Mouse (Mus musculus) C2C12 (cell line): ENCODE measurements at regions not wholly inside any gene's neighbourhood (a gene's known extent, or its start where the extent isn't known, plus 50 kb on each side); places are given as distances from the start of the nearest gene placed in this dataset.
A peak's percentile ranks its signal among the peaks of the same experiment; 100 is the strongest.

Experiments used
- H3K27me3 ChIP-seq: one replicate; pipeline ENCODE4 v1.6.1; 2011; ENCODE audit not compliant: control insufficient read depth, insufficient read depth, insufficient read length
- H3K36me3 ChIP-seq: one replicate; pipeline ENCODE4 v1.6.1; 2011; ENCODE audit not compliant: control insufficient read depth, insufficient read depth
- H3K4me3 ChIP-seq: one replicate; pipeline ENCODE4 v1.5.1; 2011; ENCODE audit warnings: mild to moderate bottlenecking, control low read depth; ENCODE audit not compliant: poor library complexity, insufficient read depth, severe bottlenecking
- H3K79me2 ChIP-seq: one replicate; pipeline ENCODE4 v1.6.1; 2011; ENCODE audit not compliant: control insufficient read depth, insufficient read depth
- H3K79me3 ChIP-seq: one replicate; pipeline ENCODE4 v1.6.1; 2011; ENCODE audit warnings: low read depth, control low read depth
- H3ac ChIP-seq: one replicate; pipeline ENCODE3; 2011; ENCODE audit warnings: low read depth; ENCODE audit not compliant: control insufficient read depth, insufficient read length
- CEBPB ChIP-seq: IDR thresholded peaks from one replicate; pipeline ENCODE4 v1.6.1; 2011; ENCODE audit warnings: low read depth, mild to moderate bottlenecking, control low read depth, moderate library complexity
- CTCF ChIP-seq: IDR thresholded peaks from one replicate; pipeline ENCODE4 v1.5.1; 2011; ENCODE audit not compliant: control insufficient read depth, insufficient read depth, insufficient read length
- FOSL1 ChIP-seq: IDR thresholded peaks from one replicate; pipeline ENCODE4 v1.8.0; 2011; ENCODE audit warnings: mild to moderate bottlenecking, low read length; ENCODE audit not compliant: poor library complexity, insufficient read depth, severe bottlenecking
- MAX ChIP-seq: IDR thresholded peaks from one replicate; pipeline ENCODE4 v1.6.1; 2011; ENCODE audit warnings: mild to moderate bottlenecking, control low read depth
- MYOD1 ChIP-seq: IDR thresholded peaks from one replicate; pipeline ENCODE4 v1.6.1; 2011; ENCODE audit warnings: low read depth; ENCODE audit not compliant: control insufficient read depth, insufficient read length
- MYOG ChIP-seq: IDR thresholded peaks from one replicate; pipeline ENCODE4 v1.6.1; 2011; ENCODE audit not compliant: control insufficient read depth, insufficient read length; ENCODE audit errors: extremely low read depth
- USF1 ChIP-seq: IDR thresholded peaks from one replicate; pipeline ENCODE4 v1.6.1; 2011; ENCODE audit warnings: low read depth, mild to moderate bottlenecking, control low read depth, moderate library complexity

DNA sequence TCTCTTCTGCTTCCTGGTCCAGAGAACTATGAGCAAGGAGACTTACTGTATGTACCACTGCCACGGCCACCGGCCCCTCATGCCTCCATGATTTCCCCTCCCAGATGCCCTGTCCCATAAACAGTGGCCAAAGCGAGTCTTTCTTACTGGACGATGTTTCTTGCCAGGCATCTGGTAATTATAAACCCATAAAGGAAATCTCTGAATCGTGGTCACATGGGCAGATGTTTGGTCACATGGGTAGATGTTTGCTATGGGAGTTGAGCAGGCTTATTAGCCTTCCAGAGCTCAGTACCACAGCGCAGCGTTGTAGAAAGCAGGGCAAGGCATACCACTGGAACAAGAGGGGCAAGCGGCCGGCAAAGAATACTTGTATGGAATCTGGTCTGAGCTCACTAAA, 74.8 kb upstream of the Fam13c start:
- H3ac ChIP-seq = no peak overlapping the region
- no peaks in the 10 kb centered on the region for H3K27me3 ChIP-seq
- no peaks in the 10 kb centered on the region for H3K36me3 ChIP-seq
- no peaks in the 10 kb centered on the region for H3K79me3 ChIP-seq
- peak; percentile 54 for TF ChIP-seq USF1
- TF ChIP-seq MAX = no peak
- H3K4me3 ChIP-seq = no peak overlapping the region
- no peaks in the 10 kb centered on the region for H3K79me2 ChIP-seq

- no peaks in the 10 kb centered on the region for H3K79me2 ChIP-seq
- H3K4me3 ChIP-seq = no peak overlapping the region
- no peak for TF ChIP-seq MAX
- H3K79me3 ChIP-seq = no peaks in the 10 kb centered on the region
- no peaks in the 10 kb centered on the region for H3K36me3 ChIP-seq
- no peak overlapping the region for H3ac ChIP-seq
- H3K27me3 ChIP-seq = no peaks in the 10 kb centered on the region
Observed at GRCm38 (mm10) chr10:70367866-70368265, 72.4 kb upstream of the Fam13c start.

DNA sequence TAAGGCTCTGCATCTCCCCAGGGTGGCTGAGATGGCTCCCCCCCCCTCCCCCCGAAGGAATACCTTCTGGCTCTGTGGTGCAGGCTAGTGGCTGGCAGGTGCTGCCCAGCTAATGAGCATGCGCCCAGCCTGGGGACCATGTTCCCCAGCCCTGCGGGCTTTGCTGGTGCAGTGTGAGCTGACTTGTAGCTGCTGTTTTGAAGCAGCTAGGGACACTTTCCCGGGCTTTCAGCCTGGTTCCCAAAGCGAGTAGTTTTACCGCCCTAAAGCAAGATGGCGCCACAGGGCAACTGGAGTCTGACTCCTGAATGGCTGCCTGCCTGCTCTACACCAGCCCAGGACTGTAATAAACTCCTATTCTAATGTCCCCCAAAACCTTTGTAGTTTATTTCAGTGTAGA, 71.6 kb upstream of the Fam13c start:
- TF ChIP-seq USF1 = no peak
- TF ChIP-seq FOSL1 = no peak
- no peak for TF ChIP-seq MAX
- TF ChIP-seq MYOD1 = no peak
- peak; percentile 42 for TF ChIP-seq CTCF
- no peak for TF ChIP-seq CEBPB
- TF ChIP-seq MYOG = no peak
- Histone ChIP-seq H3K27me3 (no peaks in the 10 kb centered on the region), H3K36me3 (no peaks in the 10 kb centered on the region), H3ac (no peak overlapping the region), H3K4me3 (no peak overlapping the region), H3K79me3 (no peaks in the 10 kb centered on the region), H3K79me2 (no peaks in the 10 kb centered on the region)

DNA sequence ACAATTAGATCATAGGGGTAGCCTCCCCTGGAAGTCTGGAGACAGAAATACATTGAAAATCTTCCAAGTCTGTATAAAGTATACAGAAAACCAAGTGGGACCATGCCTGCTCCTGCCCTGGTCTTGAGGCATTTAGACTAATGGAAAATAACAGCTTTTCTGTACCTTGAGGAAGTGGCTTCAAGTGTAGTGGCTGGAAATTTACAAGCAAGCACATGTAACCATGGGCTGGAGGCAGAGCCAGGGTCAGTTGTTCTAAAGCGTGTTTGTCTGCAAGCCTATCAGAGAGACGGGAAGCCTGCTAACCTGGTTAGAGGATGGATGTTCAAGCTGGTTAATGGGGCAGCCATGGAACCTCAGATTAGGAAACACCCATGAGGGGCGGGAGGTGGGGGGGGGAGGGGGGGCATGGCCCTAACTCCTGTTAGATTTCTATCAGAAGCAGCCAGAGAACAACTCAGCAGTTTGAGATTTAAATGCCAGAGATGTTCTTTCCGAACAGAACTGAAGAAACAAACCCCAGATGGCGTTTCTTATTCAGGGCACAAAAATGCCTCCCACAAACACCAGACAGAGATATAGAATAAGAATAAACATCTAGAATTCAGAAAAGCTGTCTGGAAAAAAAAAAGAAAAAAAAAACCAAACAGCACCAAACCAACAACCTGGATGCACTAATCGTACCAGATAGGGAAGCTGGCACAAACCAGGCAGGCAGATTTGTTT, 67.7 kb upstream of the Fam13c start:
- TF ChIP-seq CEBPB (no peak), CTCF (no peak), FOSL1 (no peak), MYOD1 (no peak), MYOG (no peak), USF1 (no peak), MAX (no peak)
- no peak overlapping the region for H3K4me3 ChIP-seq

DNA sequence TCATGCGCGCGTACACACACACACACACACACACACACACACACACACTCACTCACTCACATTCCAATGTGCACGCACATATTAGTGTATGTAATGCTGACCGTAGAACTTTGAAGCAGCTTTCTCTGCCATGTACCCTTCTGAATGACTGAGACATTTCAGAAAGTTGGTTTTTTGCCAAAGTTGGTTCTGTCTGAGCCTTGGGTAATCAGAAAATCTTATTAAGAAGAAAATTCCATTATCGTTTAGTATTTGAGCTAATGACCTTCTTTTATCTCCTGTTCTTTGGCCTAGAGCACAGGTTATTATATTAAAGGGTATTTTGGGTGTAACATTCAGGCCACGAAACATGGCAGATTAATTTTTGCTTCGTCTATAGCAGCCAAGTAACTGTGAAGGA, 67.1 kb upstream of the Fam13c start:
- Histone ChIP-seq H3K4me3 (no peak overlapping the region), H3K36me3 (no peaks in the 10 kb centered on the region), H3K79me2 (no peaks in the 10 kb centered on the region), H3K27me3 (no peaks in the 10 kb centered on the region), H3K79me3 (no peaks in the 10 kb centered on the region), H3ac (no peak overlapping the region)
- TF ChIP-seq USF1 = no peak
- TF ChIP-seq CEBPB = no peak
- TF ChIP-seq MYOG = no peak

More for the DNA sequence above, 67.7 kb upstream of the Fam13c start:
- no peaks in the 10 kb centered on the region for H3K79me2 ChIP-seq
- no peak overlapping the region for H3ac ChIP-seq
- H3K36me3 ChIP-seq = no peaks in the 10 kb centered on the region
- H3K79me3 ChIP-seq = no peaks in the 10 kb centered on the region
- no peaks in the 10 kb centered on the region for H3K27me3 ChIP-seq

- H3K4me3 ChIP-seq = no peak overlapping the region
- no peak for TF ChIP-seq CEBPB
- no peak for TF ChIP-seq USF1
- no peak for TF ChIP-seq MYOG
- no peak for TF ChIP-seq CTCF
- TF ChIP-seq MAX = no peak
- H3K36me3 ChIP-seq = no peaks in the 10 kb centered on the region
- H3K27me3 ChIP-seq = no peaks in the 10 kb centered on the region
- H3K79me2 ChIP-seq = no peaks in the 10 kb centered on the region
- no peak overlapping the region for H3ac ChIP-seq
- H3K79me3 ChIP-seq = no peaks in the 10 kb centered on the region
Observed at GRCm38 (mm10) chr10:70373836-70374235, 66.4 kb upstream of the Fam13c start.

- Histone ChIP-seq H3K79me3 (no peaks in the 10 kb centered on the region), H3K36me3 (no peaks in the 10 kb centered on the region), H3K4me3 (no peak overlapping the region), H3K79me2 (no peaks in the 10 kb centered on the region), H3K27me3 (no peaks in the 10 kb centered on the region), H3ac (no peak overlapping the region)
- no peak for TF ChIP-seq CTCF
- TF ChIP-seq MAX = no peak
- TF ChIP-seq CEBPB = no peak
- TF ChIP-seq USF1 = no peak
- no peak for TF ChIP-seq FOSL1
- TF ChIP-seq MYOD1 = no peak
- no peak for TF ChIP-seq MYOG
Observed at GRCm38 (mm10) chr10:70374726-70375125, 65.6 kb upstream of the Fam13c start.
